In genomic region chr8:9020180-9020579, GRCm38 (mm10) we compare ENCODE assay signal across 24 mouse cellular contexts.
A peak's percentile ranks its signal among the peaks of the same experiment; 100 is the strongest.
DNase-seq lines count a peak whose midpoint lies in the region; ATAC-seq and TF ChIP-seq lines count a peak whose summit lies in the region.
"Had no signal": no experiment of that assay in that cellular context is flagged by ENCODE, and none has a peak within 500 bp of the region (broad histone marks: within the 10 kb centered on the region; RNA-seq: fewer than 3 reads in every experiment).

No protein-coding gene starts in this region.

- H3K36me3 ChIP-seq in heart, adult 2 months (ENCODE audit: control insufficient read depth, insufficient read depth, low read length): no peaks in the 10 kb centered on the region
- H3K36me3 ChIP-seq in MEL (ENCODE audit: control insufficient read depth in 1 of 2, insufficient read depth in 2 of 2, low read length in 2 of 2): no peaks in the 10 kb centered on the region
- H3K36me3 ChIP-seq in forebrain, embryonic 11.5 days (ENCODE audit: control insufficient read depth, insufficient read depth, low read length): no peaks in the 10 kb centered on the region
- H3K36me3 ChIP-seq: embryonic facial prominence, embryonic 12.5 days; heart, embryonic 13.5 days; hindbrain, embryonic 10.5 days; intestine, embryonic 15.5 days; liver, embryonic 13.5 days; midbrain, embryonic 13.5 days had no signal

- no peak for TF ChIP-seq POLR2A in heart, adult 2 months (IDR thresholded peaks at IDR 0.05; ENCODE audit: insufficient read depth, low read depth, low read length)
- no peak for TF ChIP-seq POLR2A in MEL (IDR thresholded peaks at IDR 0.05; ENCODE audit: control insufficient read depth in 1 of 2, insufficient read depth in 1 of 2, low read depth in 1 of 2, low read length in 2 of 2, poor library complexity in 1 of 2)

- no peaks in the 10 kb centered on the region for H3K79me2 ChIP-seq in heart, adult 2 months (replicated peaks; ENCODE audit: control insufficient read depth, insufficient read depth, low read length)
- H3K79me2 ChIP-seq in MEL (ENCODE audit: control insufficient read depth, insufficient read depth, low read length, poor library complexity): no peaks in the 10 kb centered on the region

- POLR2A ChIA-PET in Patski (lab: Charles Lee): no interaction called here

- H3K27me3 ChIP-seq in heart, adult 2 months (ENCODE audit: control insufficient read depth, insufficient read depth, low read length): no peaks in the 10 kb centered on the region
- no peaks in the 10 kb centered on the region for H3K27me3 ChIP-seq in MEL (ENCODE audit: control insufficient read depth in 1 of 2, insufficient read depth in 2 of 2, low read length in 2 of 2)
- H3K27me3 ChIP-seq in Patski: no peaks in the 10 kb centered on the region
- no peaks in the 10 kb centered on the region for H3K27me3 ChIP-seq in forebrain, embryonic 11.5 days (ENCODE audit: control insufficient read depth, insufficient read depth, low read length)
- H3K27me3 ChIP-seq: embryonic facial prominence, embryonic 12.5 days; forebrain, embryonic 13.5 days; heart, embryonic 13.5 days; intestine, embryonic 15.5 days; liver, embryonic 13.5 days; megakaryocyte, embryonic 14.5 days; midbrain, embryonic 13.5 days had no signal

- intact Hi-C loops in heart, adult 2 months (cut with DNase I): no loop called here

- in situ Hi-C loops in Patski (cut with MboI; ENCODE audit: low pct_unique_long_range_greater_than_20kb): loop anchor here (10.0 kb wide), 1 partner anchor 155 kb away; no protein-coding TSS in a partner anchor

- WGBS in heart, adult 2 months: 37% methylated on average over 3 of the region's 3 CpGs
- WGBS in forebrain, embryonic 11.5 days: 84% methylated on average over 3 of the region's 3 CpGs

- H3K27ac ChIP-seq in heart, adult 2 months: no peak overlapping the region
- no peak overlapping the region for H3K27ac ChIP-seq in MEL (ENCODE audit: control insufficient read depth, low read depth, low read length)
- no peak overlapping the region for H3K27ac ChIP-seq in forebrain, embryonic 11.5 days (ENCODE audit: low read depth, low read length)
- H3K27ac ChIP-seq: embryonic facial prominence, embryonic 12.5 days; forebrain, embryonic 13.5 days; heart, embryonic 13.5 days; hindbrain, embryonic 10.5 days; intestine, embryonic 15.5 days; left cerebral cortex, adult 2 months; liver, embryonic 13.5 days; midbrain, embryonic 13.5 days; stomach, postnatal 0 days had no signal

- H3K9me3 ChIP-seq in MEL (replicated peaks; ENCODE audit: insufficient read depth, low read length): no peaks in the 10 kb centered on the region
- H3K9me3 ChIP-seq in forebrain, embryonic 11.5 days (ENCODE audit: control insufficient read depth, low read length): no peaks in the 10 kb centered on the region
- H3K9me3 ChIP-seq: embryonic facial prominence, embryonic 12.5 days; forebrain, embryonic 13.5 days; heart, embryonic 13.5 days; hindbrain, embryonic 10.5 days; intestine, embryonic 15.5 days; liver, embryonic 13.5 days; megakaryocyte, embryonic 14.5 days; midbrain, embryonic 13.5 days had no signal

- no peaks in the 10 kb centered on the region for H3K4me1 ChIP-seq in heart, adult 2 months (ENCODE audit: control insufficient read depth, insufficient read depth, low read length)
- no peaks in the 10 kb centered on the region for H3K4me1 ChIP-seq in MEL (ENCODE audit: control insufficient read depth in 1 of 2, insufficient read depth in 2 of 2, low read length in 2 of 2)
- H3K4me1 ChIP-seq in forebrain, embryonic 11.5 days (replicated peaks; ENCODE audit: control insufficient read depth, insufficient read depth, low read length): no peaks in the 10 kb centered on the region
- H3K4me1 ChIP-seq: embryonic facial prominence, embryonic 12.5 days; forebrain, embryonic 13.5 days; hindbrain, embryonic 10.5 days; intestine, embryonic 15.5 days; liver, embryonic 13.5 days; megakaryocyte, embryonic 14.5 days; midbrain, embryonic 13.5 days had no signal

- CTCF ChIA-PET in Patski (lab: Charles Lee): no interaction called here

- no peak overlapping the region for H3K4me3 ChIP-seq in heart, adult 2 months
- H3K4me3 ChIP-seq in MEL (ENCODE audit: control insufficient read depth in 1 of 2, insufficient read depth in 1 of 2, low read depth in 2 of 2, low read length in 2 of 2): no peak overlapping the region
- H3K4me3 ChIP-seq in forebrain, embryonic 11.5 days (ENCODE audit: low read depth, low read length): no peak overlapping the region
- H3K4me3 ChIP-seq: embryonic facial prominence, embryonic 12.5 days; forebrain, embryonic 13.5 days; heart, embryonic 13.5 days; hindbrain, embryonic 10.5 days; intestine, embryonic 15.5 days; left cerebral cortex, adult 2 months; liver, embryonic 13.5 days; megakaryocyte, embryonic 14.5 days; midbrain, embryonic 13.5 days had no signal

- ATAC-seq in Patski: peak; percentile 78
- peak; percentile 27 to 36; a peak in 2 of 4 replicates for ATAC-seq in hematopoietic stem cell, adult 5-6 weeks (replicated peaks in 1 of 2; ENCODE audit: insufficient read depth in 1 of 2, low FRiP score in 2 of 2, low TSS enrichment in 1 of 2, low read depth in 1 of 2, poor library complexity in 2 of 2, severe bottlenecking in 2 of 2)
- ATAC-seq in forebrain, embryonic 11.5 days (replicated peaks; ENCODE audit: low FRiP score): no peak
- ATAC-seq: forebrain, embryonic 13.5 days; hindbrain, embryonic 16.5 days; intestine, embryonic 15.5 days; midbrain, embryonic 13.5 days had no signal

- peak; percentile 78 for DNase-seq in heart, adult 11 months
- no peak for DNase-seq in heart, adult 2 months
- peak; percentile 2 for DNase-seq in MEL (ENCODE audit: low read depth, low spot score)
- peak; percentile 66 for DNase-seq in Patski (ENCODE audit: low read depth, low spot score)
- DNase-seq in kidney, adult 9 months: no peak
- DNase-seq in forebrain, embryonic 11.5 days (ENCODE audit: low spot score): no peak
- DNase-seq: cerebellum, adult 9-10 months; kidney, postnatal 25 days; liver, embryonic 13.5 days; lung, adult 2 months; lung, postnatal 14 days; thymus, adult 2 months; thymus, postnatal 4 days had no signal

- TF ChIP-seq EP300 in heart, adult 2 months (IDR thresholded peaks at IDR 0.05; ENCODE audit: insufficient read depth, low read depth, low read length): no peak
- no peak for TF ChIP-seq EP300 in MEL (IDR thresholded peaks at IDR 0.05; ENCODE audit: low read depth in 1 of 2, low read length in 2 of 2)

- no peak for TF ChIP-seq RAD21 in MEL (IDR thresholded peaks at IDR 0.05; ENCODE audit: low read depth, low read length)

- H3K4me2 ChIP-seq in forebrain, embryonic 11.5 days (ENCODE audit: low read depth, low read length, severe bottlenecking): no peak overlapping the region
- H3K4me2 ChIP-seq: embryonic facial prominence, embryonic 12.5 days; forebrain, embryonic 13.5 days; heart, embryonic 13.5 days; intestine, embryonic 15.5 days; liver, embryonic 13.5 days; midbrain, embryonic 13.5 days had no signal

- no peak overlapping the region for H3K9ac ChIP-seq in heart, adult 2 months (ENCODE audit: low read depth, low read length)
- no peak overlapping the region for H3K9ac ChIP-seq in MEL (ENCODE audit: control insufficient read depth, low read depth, low read length, poor library complexity, severe bottlenecking)
- H3K9ac ChIP-seq in forebrain, embryonic 11.5 days (ENCODE audit: low read length): no peak overlapping the region
- H3K9ac ChIP-seq: embryonic facial prominence, embryonic 12.5 days; forebrain, embryonic 13.5 days; heart, embryonic 13.5 days; intestine, embryonic 15.5 days; liver, embryonic 13.5 days; midbrain, embryonic 13.5 days had no signal

- TF ChIP-seq CTCF in heart, adult 2 months (IDR thresholded peaks at IDR 0.05): no peak
- TF ChIP-seq CTCF in MEL (IDR thresholded peaks at IDR 0.05 in 2 of 3, conservative IDR thresholded peaks at IDR 0.05 in 1 of 3; ENCODE audit: control insufficient read depth in 1 of 3, insufficient read depth in 1 of 3, low read depth in 2 of 3, low read length in 3 of 3, poor library complexity in 1 of 3, severe bottlenecking in 1 of 3): no peak
- no peak for TF ChIP-seq CTCF in Patski (IDR thresholded peaks at IDR 0.05)

TF ChIP-seq in MEL, 35 proteins besides CTCF, POLR2A, EP300 and RAD21:
- TF ChIP-seq USF1 (IDR thresholded peaks at IDR 0.05; ENCODE audit: low read depth, low read length) (no peak), RCOR1 (IDR thresholded peaks at IDR 0.05; ENCODE audit: low read depth, low read length) (no peak), POLR2AphosphoS5 (IDR thresholded peaks at IDR 0.05; ENCODE audit: borderline replicate concordance, low read depth, low read length) (no peak), BHLHE40 (IDR thresholded peaks at IDR 0.05; ENCODE audit: borderline replicate concordance, low read depth, low read length) (no peak)

Comparison
In these comparisons a context has a peak if more than half of its experiments do, and no peak if none do; other contexts are left out.
1. DNase-seq: peak in heart, adult 11 months (single experiment), MEL (single experiment) and Patski (single experiment); none in heart, adult 2 months (0 of 2), kidney, adult 9 months (single experiment) and forebrain, embryonic 11.5 days (single experiment).